Mouse (Mus musculus) embryo, embryonic 10 days (tissue): ENCODE measurements around the gene Lpcat3.
"Not testable (repeated sequence)": the region's sequence is repeated elsewhere in the genome, so short reads cannot be mapped to it uniquely, and the experiment has no call there.

Source experiments
- DNase-seq: peaks from one replicate; pipeline ENCODE4 v3.0.0-alpha.2; 2015; ENCODE audit warnings: low spot score

Gene Lpcat3

DNA sequence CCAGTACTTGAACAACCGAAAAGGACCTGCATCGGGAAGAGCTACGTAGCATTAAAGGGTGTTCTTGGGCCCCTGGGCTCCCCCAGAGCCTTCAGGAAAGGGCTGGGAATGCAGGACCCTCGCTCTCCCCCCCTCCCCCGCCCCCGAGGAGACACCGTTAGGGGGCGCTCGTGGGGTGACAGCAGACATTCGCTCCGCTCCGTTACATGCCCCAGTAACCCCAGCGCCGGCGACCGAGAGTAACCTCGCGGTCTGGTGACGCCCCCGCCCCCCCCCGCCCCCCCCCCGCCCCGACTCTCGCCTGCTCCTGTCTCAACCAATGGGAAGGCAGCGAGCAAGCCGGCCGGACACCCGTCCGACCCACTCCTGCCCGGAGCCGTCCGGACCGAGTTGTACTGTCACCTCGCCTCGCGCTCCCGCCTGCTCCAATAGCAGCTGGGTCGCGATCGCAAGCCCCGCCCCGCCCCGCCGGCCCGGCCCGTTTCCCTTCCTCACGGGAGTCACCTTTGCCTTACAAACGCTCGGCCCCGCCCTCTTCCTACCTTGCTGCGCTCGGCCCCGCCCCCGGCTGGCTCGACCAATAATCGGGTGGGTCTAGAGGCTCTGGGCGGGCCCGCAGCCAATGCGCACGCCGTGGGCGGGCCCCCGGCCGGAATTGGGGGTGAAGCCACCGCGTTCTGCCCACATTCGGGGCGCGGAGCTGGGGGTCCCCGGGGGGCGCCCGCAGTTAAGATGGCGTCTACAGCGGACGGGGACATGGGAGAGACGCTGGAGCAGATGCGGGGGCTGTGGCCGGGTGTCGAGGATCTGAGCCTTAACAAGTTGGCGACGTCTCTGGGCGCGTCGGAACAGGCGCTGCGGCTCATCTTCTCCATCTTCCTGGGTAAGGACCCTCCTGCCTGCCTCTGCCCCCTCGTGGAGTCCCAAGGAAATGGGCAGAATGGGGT lies at the start of gene Lpcat3:
Gene Lpcat3, plus strand, starts transcription at position 551 of the 947 bp plus-strand sequence.
- peak; percentile 97 for DNase-seq

DNA sequence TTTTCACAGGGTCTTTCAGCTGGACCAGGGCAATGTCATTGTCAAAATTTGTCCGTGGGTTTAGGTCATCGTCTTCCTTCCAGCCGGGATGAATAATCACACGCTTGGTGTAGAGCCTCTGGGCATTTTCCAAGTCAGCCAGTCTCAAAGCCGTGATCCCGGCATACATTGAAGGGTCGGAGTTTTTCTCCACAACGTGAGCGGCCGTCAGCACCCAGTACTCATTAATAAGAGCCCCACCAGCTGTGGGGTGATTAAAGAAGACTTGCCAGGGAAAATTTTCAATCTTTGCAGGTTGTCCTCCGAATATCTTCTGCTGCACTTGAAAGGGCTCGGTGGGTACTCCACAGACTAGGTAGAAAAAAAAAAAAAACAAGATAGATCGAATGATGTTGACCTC lies 37.2 kb upstream of the Lpcat3 start:
- DNase-seq: no peak

DNA sequence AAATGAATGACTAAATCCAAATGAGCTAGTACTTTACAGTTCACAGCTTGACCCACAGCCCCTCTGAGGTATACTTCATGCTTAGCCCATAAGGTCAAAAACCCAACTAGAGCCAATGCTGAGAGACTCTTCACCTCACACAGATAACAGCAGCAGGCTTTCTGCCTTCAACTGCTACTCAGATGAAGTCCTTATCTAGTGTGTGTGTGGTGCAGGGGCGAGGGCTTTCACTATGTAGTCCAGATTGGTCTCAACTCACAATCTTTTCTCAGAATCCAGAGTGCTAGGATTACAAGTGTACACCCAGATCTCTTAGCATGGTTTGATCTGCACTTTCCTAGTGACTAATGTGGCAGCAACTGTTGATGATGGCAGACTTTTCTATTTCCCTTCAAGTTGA lies 36.6 kb upstream of the Lpcat3 start:
- DNase-seq: not testable (repeated sequence)

GRCm38 (mm10) chr6:124630763-124631162 lies 32.1 kb upstream of the Lpcat3 start:
- DNase-seq: no peak

DNA sequence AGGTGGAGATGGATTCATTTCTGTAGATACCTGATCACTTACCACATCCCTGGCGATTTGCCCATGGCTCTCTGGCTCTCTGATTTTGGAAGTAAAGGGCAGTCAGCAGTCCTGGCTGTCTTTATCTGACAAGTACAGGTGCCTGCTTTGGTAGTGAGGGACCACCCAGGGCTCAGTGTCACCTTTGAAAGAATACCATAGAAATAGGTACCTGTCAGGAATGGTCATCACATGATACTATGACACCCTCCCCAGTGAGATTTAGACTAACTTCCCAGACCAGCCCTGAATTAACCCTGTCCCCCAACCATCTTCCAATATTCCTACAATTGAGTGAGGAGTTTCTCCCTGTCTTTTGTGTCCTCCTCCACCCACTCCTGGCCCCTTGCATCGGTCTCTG lies 26.8 kb upstream of the Lpcat3 start, which contains the start of gene C1s2:
Gene C1s2, minus strand, starts transcription at position 101 of the 400 bp plus-strand sequence.
- not testable (repeated sequence) for DNase-seq

- DNase-seq: not testable (repeated sequence)
Measured at GRCm38 (mm10) chr6:124636858-124637460, 25.9 kb upstream of the Lpcat3 start.

DNA sequence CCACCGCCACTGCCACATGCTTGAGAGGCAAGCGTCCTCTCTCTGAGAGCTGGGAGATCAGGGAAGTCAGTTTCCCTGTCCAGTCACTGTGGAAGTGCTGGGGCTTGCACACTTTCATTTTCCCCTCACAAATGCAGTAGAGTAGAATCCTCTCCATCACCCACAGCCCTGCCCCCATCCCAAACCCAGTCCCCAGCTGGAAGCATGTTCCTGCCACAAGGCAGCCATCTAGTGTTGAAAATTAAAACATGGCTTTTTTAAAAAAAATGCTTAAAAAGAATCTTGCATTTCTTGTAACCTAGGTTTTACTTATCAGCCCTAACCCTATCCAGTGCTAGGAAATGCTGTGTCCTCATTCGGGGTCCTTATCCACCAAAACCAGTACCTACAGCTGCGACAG lies 22.8 kb upstream of the Lpcat3 start:
- DNase-seq: no peak

- peak; percentile 63 for DNase-seq
Measured at GRCm38 (mm10) chr6:124640997-124641396, 21.8 kb upstream of the Lpcat3 start.

DNA sequence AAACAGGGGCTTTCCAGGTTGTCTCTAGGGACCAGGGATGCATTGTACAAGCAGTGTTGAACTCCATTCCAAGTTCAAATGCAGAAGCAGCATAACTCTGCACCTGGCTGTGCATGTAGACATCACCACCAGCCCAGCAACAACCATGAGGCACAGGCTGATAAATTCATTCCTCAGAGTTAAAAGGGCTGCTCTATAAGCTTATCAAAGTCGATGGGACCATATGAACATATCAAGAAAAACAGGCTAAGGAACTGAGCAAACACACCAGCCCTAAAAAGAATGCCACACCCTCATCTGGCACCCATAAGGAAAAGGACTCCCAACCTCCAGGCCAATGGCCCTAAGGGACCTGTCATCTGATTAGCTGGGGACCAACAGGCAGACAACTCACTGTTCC lies 16.4 kb upstream of the Lpcat3 start:
- no peak for DNase-seq

DNA sequence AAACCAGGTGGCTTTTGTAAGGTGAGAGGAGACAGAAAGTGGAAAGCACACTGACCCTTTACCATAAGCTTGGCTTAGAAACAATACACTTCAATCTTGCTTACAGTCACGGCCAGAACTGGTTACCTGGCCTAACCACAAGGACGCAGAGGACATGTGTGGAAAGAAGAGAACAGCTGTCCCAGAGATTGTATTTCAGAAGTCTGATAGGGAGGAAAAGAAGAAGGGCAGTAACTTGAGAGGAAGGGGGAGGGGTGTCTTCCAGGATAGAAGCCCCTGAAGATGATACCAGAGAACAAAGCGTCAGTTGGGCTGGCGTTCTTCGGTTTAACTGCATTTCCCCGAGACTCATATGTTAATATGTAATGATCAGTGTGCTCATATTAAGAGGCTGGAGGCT lies 6.9 kb upstream of the Lpcat3 start:
- peak; percentile 8 for DNase-seq

GRCm38 (mm10) chr6:124658067-124658466 lies 4.8 kb upstream of the Lpcat3 start:
- DNase-seq: no peak

GRCm38 (mm10) chr6:124661156-124661806 lies 1.5 kb upstream of the Lpcat3 start:
- DNase-seq: no peak

- no peak for DNase-seq
Measured at GRCm38 (mm10) chr6:124661995-124662394, 832 bp upstream of the Lpcat3 start.

DNA sequence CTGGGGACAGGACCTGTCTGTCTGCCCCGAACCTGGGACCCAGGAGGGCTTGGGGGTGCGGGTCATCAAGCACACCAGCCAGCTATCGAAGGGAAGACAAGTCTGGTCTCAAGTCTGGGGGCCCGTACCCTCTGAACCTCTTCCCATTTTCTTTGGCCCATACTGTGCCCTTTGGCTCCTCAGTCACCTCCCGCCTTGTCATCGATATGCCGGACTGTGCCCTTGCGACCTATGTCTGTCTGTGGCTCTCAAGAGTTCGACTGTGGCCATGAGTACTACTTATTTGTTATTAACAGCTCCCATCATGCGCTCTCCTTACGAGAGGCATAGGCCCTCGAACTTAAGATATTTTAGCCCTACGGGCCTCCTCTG lies 583 bp downstream of the Lpcat3 start:
- no peak for DNase-seq

DNA sequence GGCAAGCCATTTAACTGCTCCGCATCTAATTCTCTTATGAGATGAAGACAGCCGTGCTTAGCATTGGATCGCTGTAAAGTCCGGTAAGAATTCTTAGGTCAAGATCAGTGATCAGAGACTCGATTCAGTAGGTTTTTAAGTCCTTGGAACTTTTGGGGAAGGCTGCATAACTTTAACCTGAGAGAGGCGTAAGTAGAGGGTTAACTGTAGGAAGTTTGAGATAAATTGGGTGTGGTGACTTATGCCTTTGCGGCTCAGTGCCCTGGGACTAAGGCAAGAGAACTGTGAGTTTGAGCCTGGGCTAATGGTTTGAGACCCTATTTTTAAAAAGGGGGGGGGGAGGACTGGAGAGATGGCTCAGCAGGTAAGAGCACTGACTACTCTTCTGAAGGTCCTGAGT lies 1.4 kb downstream of the Lpcat3 start:
- DNase-seq: no peak

DNA sequence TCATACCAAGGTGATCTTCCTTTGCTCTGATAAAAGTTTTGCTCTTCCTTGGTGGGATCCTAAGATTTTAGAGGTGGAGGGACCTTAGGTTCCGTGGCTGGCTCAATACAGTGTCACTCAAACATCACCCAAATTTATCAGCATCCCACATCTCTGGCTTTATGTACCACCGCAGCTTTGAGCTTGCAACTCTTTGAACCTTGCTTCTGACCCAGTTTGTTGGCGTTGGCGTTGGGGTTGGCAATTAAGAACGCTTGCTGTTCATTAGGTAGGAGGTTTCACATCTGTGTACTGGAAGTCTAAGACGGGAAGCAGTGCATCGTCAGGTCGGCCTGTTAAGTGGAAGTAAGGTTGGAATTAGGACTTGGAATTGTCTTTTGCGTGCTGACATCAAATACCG lies 2.2 kb downstream of the Lpcat3 start:
- DNase-seq: no peak

GRCm38 (mm10) chr6:124669234-124669859 lies 6.5 kb downstream of the Lpcat3 start:
- no peak for DNase-seq

DNA sequence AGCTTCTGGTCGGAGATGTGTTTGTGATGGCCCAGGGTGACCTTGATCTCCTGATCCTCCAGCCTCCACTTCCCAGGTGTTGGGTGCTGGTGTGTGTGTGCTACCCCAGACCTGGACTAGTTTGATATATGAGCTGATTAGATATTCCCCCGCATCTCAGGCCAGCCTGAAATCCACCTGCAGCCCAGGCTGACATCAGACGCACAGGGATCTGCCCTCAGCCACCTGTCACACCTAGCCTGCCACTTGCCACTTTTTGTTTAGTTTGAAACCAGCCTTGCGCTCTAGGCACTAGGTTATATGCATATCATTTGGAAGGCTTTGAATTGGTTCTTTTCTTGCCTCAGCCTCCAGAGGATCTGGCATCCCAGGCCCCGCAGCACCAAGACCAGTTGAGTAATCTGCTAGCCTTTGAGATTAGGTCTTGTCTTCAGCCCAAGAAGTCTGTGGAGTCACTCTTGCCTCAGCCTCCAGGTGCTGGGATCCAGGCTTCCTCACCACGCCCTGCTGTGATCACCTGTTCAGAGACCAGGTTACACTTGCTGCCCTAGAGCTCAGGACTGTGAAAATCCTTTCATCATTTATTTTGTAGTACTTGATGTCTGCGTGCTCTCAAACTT lies 7.6 kb downstream of the Lpcat3 start:
- no peak for DNase-seq

DNA sequence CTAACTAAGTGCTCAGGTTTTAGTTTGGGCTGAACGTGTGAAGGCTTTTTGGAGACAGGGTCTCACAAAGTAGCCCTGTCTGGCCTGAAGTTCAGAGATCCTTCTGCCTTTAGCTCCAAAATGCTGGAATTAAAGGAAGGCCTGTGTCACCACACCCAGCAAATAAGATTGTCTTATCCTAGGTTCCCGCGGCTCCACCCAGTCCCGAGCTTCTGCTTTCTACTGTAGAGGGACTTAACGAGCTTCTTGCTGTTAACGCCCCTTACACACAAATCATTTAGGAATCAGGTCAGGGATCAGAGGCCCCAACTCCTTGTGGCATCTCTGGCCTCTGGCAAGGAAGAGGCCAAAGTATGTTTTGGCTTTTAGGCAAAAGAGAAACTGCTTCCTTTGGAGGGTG lies 9.3 kb downstream of the Lpcat3 start:
- DNase-seq: no peak

GRCm38 (mm10) chr6:124673619-124674018 lies 10.8 kb downstream of the Lpcat3 start:
- DNase-seq: no peak

DNA sequence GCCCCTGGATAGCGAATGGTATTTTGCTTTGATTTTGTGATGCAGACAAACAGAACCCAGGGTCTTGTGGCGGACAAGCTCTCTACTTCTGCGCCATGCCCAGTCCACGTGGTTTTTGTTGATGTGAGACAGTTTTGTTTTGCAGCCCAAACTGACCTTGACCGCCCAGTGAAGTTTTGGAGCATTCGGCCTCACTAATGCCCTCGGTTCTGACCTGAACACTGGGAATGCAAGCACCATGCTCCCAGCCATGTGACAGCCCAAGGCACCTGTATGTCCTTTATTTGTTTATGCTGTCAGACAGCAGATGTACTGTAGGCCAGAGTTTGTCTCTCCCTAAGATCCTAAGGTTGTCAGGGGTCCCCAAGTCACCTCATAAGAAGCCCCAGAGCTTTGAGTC lies 11.8 kb downstream of the Lpcat3 start:
- DNase-seq: no peak

GRCm38 (mm10) chr6:124676171-124676570 lies 13.3 kb downstream of the Lpcat3 start:
- no peak for DNase-seq
